In the genomic region with DNA sequence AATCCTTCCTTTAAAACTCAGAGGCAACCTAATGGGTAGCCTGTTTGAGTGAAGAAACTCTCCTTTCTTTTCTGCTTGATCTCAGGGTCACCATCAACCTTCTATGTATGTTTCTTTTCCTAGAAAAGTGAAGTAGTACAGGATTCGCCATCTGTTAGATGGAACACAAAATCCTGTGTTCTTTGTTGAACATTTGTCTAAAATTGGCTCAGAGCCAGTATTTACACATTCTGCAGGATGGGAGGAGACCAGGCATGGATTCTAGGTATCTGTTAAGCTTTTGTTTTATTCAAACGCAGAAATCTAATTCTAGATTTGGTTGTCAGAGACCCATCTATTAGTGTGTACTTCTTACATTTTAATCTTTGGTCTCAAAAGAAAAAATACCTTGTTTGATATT, we compare ENCODE assay signal across 23 mouse cellular contexts.
DNase-seq lines count a peak whose midpoint lies in the region; ATAC-seq and TF ChIP-seq lines count a peak whose summit lies in the region.
"Had no signal": no experiment of that assay in that cellular context is flagged by ENCODE, and none has a peak within 500 bp of the region (broad histone marks: within the 10 kb centered on the region; RNA-seq: fewer than 3 reads in every experiment).

No protein-coding gene starts in this region.

- no peak for ATAC-seq in heart, embryonic 12.5 days (ENCODE audit: insufficient number of reproducible peaks, low FRiP score)
- no peak for ATAC-seq in lung, embryonic 14.5 days (ENCODE audit: insufficient read depth)
- no peak for ATAC-seq in CD4-positive, CD25-positive, alpha-beta regulatory T cell, adult 4 months
- ATAC-seq: activated CD4-positive, CD25-positive, alpha-beta regulatory T cell, adult 4 months; intestine, postnatal 0 days; liver, postnatal 0 days; midbrain, embryonic 16.5 days had no signal

- H3K27me3 ChIP-seq in heart, embryonic 12.5 days (replicated peaks), result no peaks in the 10 kb centered on the region
- no peaks in the 10 kb centered on the region for H3K27me3 ChIP-seq in lung, embryonic 14.5 days (ENCODE audit: insufficient read depth, low read length)
- H3K27me3 ChIP-seq: embryonic facial prominence, embryonic 13.5 days; kidney, embryonic 15.5 days had no signal

- H3K9ac ChIP-seq in heart, embryonic 12.5 days, result no peak overlapping the region
- H3K9ac ChIP-seq in lung, embryonic 14.5 days, result no peak overlapping the region
- H3K9ac ChIP-seq: embryonic facial prominence, embryonic 13.5 days; hindbrain, embryonic 14.5 days; kidney, embryonic 15.5 days; liver, postnatal 0 days had no signal

- H3K4me1 ChIP-seq in heart, embryonic 12.5 days (replicated peaks), result peaks cover 24% of the 10 kb centered on the region
- peaks cover 11% of the 10 kb centered on the region; the same call in 1 of the 2 replicates for H3K4me1 ChIP-seq in lung, embryonic 14.5 days (ENCODE audit: insufficient read depth)
- H3K4me1 ChIP-seq in lung, adult 2 months (ENCODE audit: control insufficient read depth, insufficient read depth, low read length), result no peaks in the 10 kb centered on the region; the same call in 1 of the 2 replicates

- H3K36me3 ChIP-seq in heart, embryonic 12.5 days, result no peaks in the 10 kb centered on the region
- H3K36me3 ChIP-seq in lung, embryonic 14.5 days (ENCODE audit: insufficient read depth), result no peaks in the 10 kb centered on the region
- H3K36me3 ChIP-seq: embryonic facial prominence, embryonic 13.5 days; G1E; kidney, embryonic 15.5 days; limb, embryonic 10.5 days had no signal

- no peak for TF ChIP-seq POLR2A in lung, adult 2 months (IDR thresholded peaks at IDR 0.05; ENCODE audit: borderline replicate concordance, extremely low read depth, low read depth, low read length)

- DNase-seq in cerebellum, adult 9-10 months, result peak; percentile 11
- DNase-seq in cerebellum, postnatal 14 days, result no peak
- no peak for DNase-seq in heart, postnatal 10 days
- peak; percentile 71 for DNase-seq in lung, embryonic 14.5 days
- no peak for DNase-seq in lung, adult 2 months
- DNase-seq in brain, adult 2 months (ENCODE audit: low read depth, low spot score), result peak; percentile 46
- DNase-seq: adrenal gland, postnatal 10 days; cerebellum, adult 11-12 months; gastrocnemius, postnatal 36 days; liver, postnatal 0 days; right cerebral cortex, postnatal 14 days; spleen, adult 18-20 months had no signal

- H3K4me2 ChIP-seq in heart, embryonic 12.5 days, result no peak overlapping the region
- no peak overlapping the region for H3K4me2 ChIP-seq in lung, embryonic 14.5 days
- H3K4me2 ChIP-seq: embryonic facial prominence, embryonic 13.5 days; heart, embryonic 11.5 days; hindbrain, embryonic 14.5 days; kidney, embryonic 15.5 days had no signal

- intact Hi-C loops in heart, postnatal 10 days (cut with DNase I), result no loop called here

- H3K4me3 ChIP-seq in heart, embryonic 12.5 days, result no peak overlapping the region
- H3K4me3 ChIP-seq in lung, embryonic 14.5 days (ENCODE audit: low read depth, low read length), result no peak overlapping the region
- no peak overlapping the region for H3K4me3 ChIP-seq in lung, adult 2 months (replicated peaks; ENCODE audit: extremely low read depth, low read depth, low read length)
- H3K4me3 ChIP-seq: embryonic facial prominence, embryonic 13.5 days; kidney, embryonic 15.5 days; limb, embryonic 10.5 days had no signal

- 43% methylated on average over 2 of the region's 2 CpGs for WGBS in heart, embryonic 12.5 days
- 24% methylated on average over 2 of the region's 2 CpGs for WGBS in lung, embryonic 14.5 days
- 36% methylated on average over 2 of the region's 2 CpGs for whole genome bisulfite sequencing in lung, adult 2 months

- H3K27ac ChIP-seq in heart, embryonic 12.5 days (ENCODE audit: poor library complexity, severe bottlenecking), result 0 out of 2 replicates have a peak overlapping the region, but pooled peaks have one; percentile 12
- no peak overlapping the region for H3K27ac ChIP-seq in lung, embryonic 14.5 days (ENCODE audit: low read depth)
- H3K27ac ChIP-seq: embryonic facial prominence, embryonic 13.5 days; hindbrain, embryonic 14.5 days; kidney, embryonic 15.5 days; limb, embryonic 10.5 days had no signal

- TF ChIP-seq CTCF in lung, embryonic 14.5 days (IDR thresholded peaks at IDR 0.05; ENCODE audit: low read depth), result no peak
- TF ChIP-seq CTCF in lung, adult 2 months (IDR thresholded peaks at IDR 0.05; ENCODE audit: insufficient read depth, low read length), result no peak

- H3K9me3 ChIP-seq in heart, embryonic 12.5 days (replicated peaks), result no peaks in the 10 kb centered on the region; the same call in 1 of the 2 replicates
- no peaks in the 10 kb centered on the region for H3K9me3 ChIP-seq in lung, embryonic 14.5 days (ENCODE audit: low read depth, low read length)
- H3K9me3 ChIP-seq: embryonic facial prominence, embryonic 13.5 days; G1E; kidney, embryonic 15.5 days; limb, embryonic 10.5 days had no signal

Comparison
In these comparisons a context has a peak if more than half of its experiments do, and no peak if none do; other contexts are left out.
1. DNase-seq: peak in cerebellum, adult 9-10 months (single experiment), lung, embryonic 14.5 days (single experiment) and brain, adult 2 months (single experiment); none in cerebellum, postnatal 14 days (0 of 2), heart, postnatal 10 days (0 of 2) and lung, adult 2 months (single experiment).